Mouse (Mus musculus) B cell, adult (primary cell): Measurements from ENCODE around the gene Xrcc6. TPM values are rescaled to one million over a fixed set of nuclear protein-coding genes. Genes with fewer than 3 reads are reported as not detected.

Experiments used
- total RNA-seq: library from RNA; stranded (reverse); gene quantifications from 4 replicates; pipeline ENCODE4 v1.2.4, GENCODE M21; 2023; ENCODE audit not compliant: inconsistent age

The Xrcc6 gene
- total RNA-seq: 32.1 to 42.1 TPM (median 33.8 TPM) in 4 replicates

DNA sequence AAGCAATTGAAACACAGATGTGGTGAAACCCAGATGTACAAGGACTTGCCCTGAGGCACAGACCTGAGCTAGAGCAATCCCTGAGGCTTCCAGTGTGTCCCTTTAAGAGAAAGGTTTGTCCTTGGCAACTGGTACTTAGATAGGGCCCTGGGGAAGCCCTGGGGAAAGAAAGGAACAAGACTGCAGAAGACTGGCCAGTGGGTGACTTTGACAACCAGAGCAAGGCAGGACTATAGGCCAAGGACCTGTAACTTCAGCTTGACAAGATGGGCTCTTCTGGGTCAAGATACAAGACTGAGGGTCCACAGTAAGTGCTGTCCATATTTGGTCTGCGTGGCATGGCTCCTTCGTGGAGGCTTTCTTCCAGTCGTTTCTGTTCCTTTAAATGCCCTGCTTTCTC lies at the start of gene Xrcc6:
TSS of gene Xrcc6 (plus strand) at position 190 of the 400 bp plus-strand sequence.

DNA sequence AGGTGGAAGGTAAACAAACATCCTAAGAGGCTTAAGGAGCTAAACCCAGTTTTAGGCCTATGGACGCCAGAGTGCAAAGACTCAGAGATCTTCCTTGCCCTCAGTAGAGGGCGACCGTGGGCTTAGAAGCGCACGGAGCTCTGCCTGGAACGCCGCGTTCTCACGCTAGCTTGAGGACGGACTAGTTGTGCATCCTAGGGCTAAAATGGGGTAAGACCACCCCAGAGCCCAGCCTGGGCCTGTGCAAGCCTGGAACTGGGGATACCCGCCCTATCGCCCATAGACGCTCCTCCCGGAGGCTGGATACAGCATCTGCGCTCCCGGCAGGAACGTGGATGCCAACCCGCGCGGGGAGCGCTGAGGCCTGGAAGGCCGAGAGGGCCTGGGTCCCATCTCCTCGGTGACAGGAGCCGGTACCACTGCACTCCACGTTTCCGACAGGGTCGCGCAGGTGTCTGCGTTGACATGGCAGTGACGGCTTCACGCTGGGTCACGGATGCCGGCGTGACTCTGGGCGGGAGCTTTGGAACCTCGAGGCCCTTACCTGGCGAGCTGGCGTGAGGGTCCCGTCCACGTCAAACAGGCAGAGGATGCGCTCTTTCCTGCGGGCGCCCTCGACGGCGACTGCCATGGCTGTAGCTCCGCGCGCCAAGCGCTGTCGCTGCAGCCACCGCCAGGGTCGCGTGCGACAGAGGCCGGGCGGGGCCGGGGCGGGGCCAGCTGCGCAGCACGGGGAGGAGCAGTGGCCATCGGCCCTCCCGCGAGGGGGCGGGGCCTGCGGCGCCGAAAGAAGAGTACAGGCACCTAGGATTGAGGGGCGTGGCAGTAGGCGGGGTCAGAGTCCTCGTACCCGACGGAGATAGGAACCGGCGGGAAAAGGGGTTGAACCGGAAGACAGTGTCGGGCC lies 27.2 kb upstream of the Xrcc6 start, which contains the start of gene Pmm1:
TSS of gene Pmm1 (minus strand) at position 760 of the 907 bp plus-strand sequence.

DNA sequence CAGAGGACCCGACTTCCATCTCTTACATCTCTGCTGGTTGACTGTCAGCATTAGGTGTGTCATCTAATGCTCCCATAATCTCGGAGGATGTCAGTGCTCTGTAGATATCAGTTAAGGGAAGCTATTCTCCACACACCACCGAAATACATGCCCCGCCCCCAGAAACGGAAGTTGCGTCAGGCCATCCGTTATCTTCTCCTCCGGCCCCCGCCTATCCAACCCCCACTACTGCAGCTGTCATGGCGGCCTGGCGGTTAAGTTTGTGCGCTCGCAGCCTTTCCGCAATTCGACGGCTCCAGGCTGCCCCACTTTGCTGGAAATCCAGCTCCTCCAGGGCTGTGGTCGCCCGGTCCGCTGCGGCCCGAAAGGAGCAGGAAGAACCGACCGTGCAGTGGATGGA lies 7.3 kb upstream of the Xrcc6 start, which contains the start of gene 1700029P11Rik:
TSS of gene 1700029P11Rik (plus strand) at position 220 of the 400 bp plus-strand sequence.

DNA sequence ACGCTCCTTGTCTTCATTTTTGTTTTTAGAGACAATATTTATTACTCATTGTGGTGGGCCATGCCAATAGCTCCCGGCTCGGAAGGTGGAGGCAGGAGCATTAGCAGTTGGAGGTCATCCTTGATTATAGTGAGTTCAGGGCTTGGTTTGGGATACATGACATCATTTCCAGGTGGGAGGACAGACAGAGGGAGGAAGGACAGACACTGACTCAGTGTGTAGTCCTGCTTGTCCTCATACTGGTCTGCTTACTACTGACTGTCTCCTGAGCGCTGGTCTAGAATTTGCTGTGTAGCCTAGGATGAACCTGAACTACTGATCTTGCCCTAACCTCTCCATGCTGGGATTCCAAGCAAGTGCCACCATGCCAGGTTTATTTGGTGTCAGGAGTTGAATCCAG lies 46.1 kb downstream of the Xrcc6 start, which contains the start of gene Desi1:
TSS of gene Desi1 (minus strand) at position 101 of the 400 bp plus-strand sequence.

DNA sequence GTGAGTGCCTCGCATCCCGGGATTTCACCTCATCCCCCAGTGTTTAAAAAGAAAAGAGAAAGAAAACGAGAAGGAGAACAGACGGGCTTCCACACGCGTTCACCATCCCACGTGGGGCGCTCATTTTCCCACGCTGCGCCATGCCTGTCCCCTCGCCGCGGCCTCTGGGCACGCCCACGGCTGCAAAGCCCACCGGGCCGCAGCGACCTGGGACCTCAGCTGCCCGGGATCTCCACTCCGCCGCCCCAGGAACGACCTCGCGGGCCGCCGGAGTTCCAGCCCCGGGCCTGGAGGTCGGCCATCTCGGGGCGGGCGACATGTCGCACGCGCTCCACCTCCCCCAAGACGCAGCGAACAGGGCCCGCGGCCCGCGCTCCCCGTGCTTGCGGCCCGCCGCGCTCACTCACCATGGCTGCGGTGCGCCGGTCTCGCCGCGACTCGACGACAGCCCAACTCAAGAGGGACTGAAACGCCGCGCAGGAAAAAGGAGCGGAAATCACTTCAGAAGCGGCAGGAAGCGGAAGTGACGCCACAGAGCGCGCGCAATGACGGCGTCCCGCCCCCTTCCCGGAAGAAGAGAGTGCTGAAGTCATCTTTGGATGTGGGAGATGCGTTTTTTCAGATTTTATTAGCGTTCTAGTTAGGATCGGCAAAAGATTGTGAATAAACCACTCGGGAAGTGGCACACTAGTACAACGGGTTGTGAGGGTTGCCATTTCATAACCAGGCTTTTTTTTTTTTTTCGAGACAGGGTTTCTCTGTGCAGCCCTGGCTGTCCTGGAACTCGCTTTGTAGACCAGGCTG lies 59.6 kb downstream of the Xrcc6 start, which contains the start of gene Snu13:
TSS of gene Snu13 (minus strand) at position 519 of the 804 bp plus-strand sequence.

DNA sequence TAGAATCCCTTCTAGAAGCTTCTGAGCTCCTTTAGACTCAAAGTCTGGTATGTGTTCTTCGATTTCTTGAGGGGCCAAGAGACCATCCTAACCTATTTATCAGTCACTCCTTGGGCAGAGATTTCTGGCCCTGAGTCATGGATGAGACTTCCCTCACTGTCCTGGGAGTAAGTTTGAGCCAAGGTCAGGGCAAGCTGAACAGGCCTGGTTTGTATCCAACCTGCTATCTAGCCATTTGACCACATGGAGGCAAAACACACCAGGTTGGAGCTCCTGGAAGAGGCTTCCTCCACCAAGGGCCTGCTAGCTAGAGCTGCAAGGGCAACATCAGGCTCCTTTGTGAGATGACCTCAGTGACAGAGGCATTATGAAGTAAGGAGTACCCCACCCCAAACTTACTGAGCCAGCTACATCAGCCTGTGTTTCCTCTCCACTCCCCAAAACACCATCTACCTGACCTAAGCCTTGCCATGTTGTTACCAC lies 71.1 kb downstream of the Xrcc6 start, which contains the start of gene 4930407I10Rik:
TSS of gene 4930407I10Rik (plus strand) at position 433 of the 483 bp plus-strand sequence.

DNA sequence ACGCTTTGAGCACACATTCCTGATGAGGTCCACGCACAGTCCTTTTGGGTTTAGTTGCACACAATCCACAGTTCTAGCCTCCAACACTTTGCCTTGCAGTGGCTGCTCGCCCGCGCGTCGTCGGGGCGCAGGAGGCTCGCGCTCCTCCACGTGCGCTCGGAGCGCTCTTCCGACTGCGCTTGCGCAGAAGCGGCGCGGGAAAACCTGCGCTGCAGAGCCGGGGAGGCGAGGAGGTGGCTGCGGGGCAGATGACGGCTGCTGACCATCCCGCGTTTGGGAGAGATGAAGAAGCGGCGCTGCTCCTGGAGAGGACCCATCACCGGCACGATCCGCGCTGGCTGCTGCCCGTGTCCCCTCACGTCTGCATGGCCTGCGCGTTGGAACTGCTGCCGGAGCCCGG lies 82.3 kb downstream of the Xrcc6 start, which contains the start of gene Mei1:
TSS of gene Mei1 (plus strand) at position 99 of the 400 bp plus-strand sequence.

Other genes with a start within 250 kb of the Xrcc6 start
- gene Zc3h7b, start 242.8 kb upstream of the Xrcc6 start, total RNA-seq: 36.7 to 41.9 TPM (median 39.4 TPM) in 4 replicates
- gene Rangap1, start 242.3 kb upstream of the Xrcc6 start, total RNA-seq: 64.2 to 74.4 TPM (median 67.9 TPM) in 4 replicates
- 27.6 to 39.1 TPM (median 33.4 TPM) in 4 replicates for gene Tef, start 185.4 kb upstream of the Xrcc6 start, total RNA-seq
- gene Tob2, start 129.0 kb upstream of the Xrcc6 start, total RNA-seq: 115 to 133 TPM (median 123 TPM) in 4 replicates
- gene Phf5a, start 115.9 kb upstream of the Xrcc6 start, total RNA-seq: 60.1 to 67.5 TPM (median 62.8 TPM) in 4 replicates
- 141 to 151 TPM (median 145 TPM) in 4 replicates for gene Aco2, start 115.5 kb upstream of the Xrcc6 start, total RNA-seq
- gene Polr3h, start 61.6 kb upstream of the Xrcc6 start, total RNA-seq: 15.0 to 23.3 TPM (median 17.1 TPM) in 4 replicates
- gene Csdc2, start 51.1 kb upstream of the Xrcc6 start, total RNA-seq: 0.29 to 0.81 TPM (median 0.42 TPM) in 3 of 4 replicates, not detected in the other
- gene Pmm1, start 26.9 kb upstream of the Xrcc6 start, total RNA-seq: 18.0 to 24.3 TPM (median 21.2 TPM) in 4 replicates
- not detected in 4 replicates for gene 1700029P11Rik, start 7.3 kb upstream of the Xrcc6 start, total RNA-seq
- 26.4 to 39.9 TPM (median 27.9 TPM) in 4 replicates for gene Desi1, start 46.0 kb downstream of the Xrcc6 start, total RNA-seq
- 96.9 to 103 TPM (median 102 TPM) in 4 replicates for gene Snu13, start 59.8 kb downstream of the Xrcc6 start, total RNA-seq
- gene 4930407I10Rik, start 71.3 kb downstream of the Xrcc6 start, total RNA-seq: not detected in 4 replicates
- gene Mei1, start 82.2 kb downstream of the Xrcc6 start, total RNA-seq: not detected in 4 replicates
- 58.6 to 67.5 TPM (median 62.7 TPM) in 4 replicates for gene Ccdc134, start 140.1 kb downstream of the Xrcc6 start, total RNA-seq
- 202 to 229 TPM (median 225 TPM) in 4 replicates for gene Srebf2, start 159.3 kb downstream of the Xrcc6 start, total RNA-seq
- 5.5 to 8.9 TPM (median 6.7 TPM) in 4 replicates for gene Shisa8, start 225.0 kb downstream of the Xrcc6 start, total RNA-seq
- 309 to 334 TPM (median 329 TPM) in 4 replicates for gene Tnfrsf13c, start 236.5 kb downstream of the Xrcc6 start, total RNA-seq